Mouse (Mus musculus) cortical plate, adult 2 months (tissue): Measurements from ENCODE around the gene Col2a1.

Experiments
- CTCF ChIP-seq: fragments of 200-500 bp; IDR thresholded peaks from 2 replicates; pipeline ENCODE4 v1.5.1; 2011; ENCODE audit warnings: mild to moderate bottlenecking, control low read depth, low read length; ENCODE audit not compliant: insufficient read depth; ENCODE audit errors: extremely low read depth
- POLR2A ChIP-seq: fragments of 200-500 bp; IDR thresholded peaks from 2 replicates; pipeline ENCODE4 v1.6.1; 2011; ENCODE audit warnings: mild to moderate bottlenecking, low read length, control low read depth; ENCODE audit not compliant: insufficient read depth; ENCODE audit errors: extremely low read depth

DNA sequence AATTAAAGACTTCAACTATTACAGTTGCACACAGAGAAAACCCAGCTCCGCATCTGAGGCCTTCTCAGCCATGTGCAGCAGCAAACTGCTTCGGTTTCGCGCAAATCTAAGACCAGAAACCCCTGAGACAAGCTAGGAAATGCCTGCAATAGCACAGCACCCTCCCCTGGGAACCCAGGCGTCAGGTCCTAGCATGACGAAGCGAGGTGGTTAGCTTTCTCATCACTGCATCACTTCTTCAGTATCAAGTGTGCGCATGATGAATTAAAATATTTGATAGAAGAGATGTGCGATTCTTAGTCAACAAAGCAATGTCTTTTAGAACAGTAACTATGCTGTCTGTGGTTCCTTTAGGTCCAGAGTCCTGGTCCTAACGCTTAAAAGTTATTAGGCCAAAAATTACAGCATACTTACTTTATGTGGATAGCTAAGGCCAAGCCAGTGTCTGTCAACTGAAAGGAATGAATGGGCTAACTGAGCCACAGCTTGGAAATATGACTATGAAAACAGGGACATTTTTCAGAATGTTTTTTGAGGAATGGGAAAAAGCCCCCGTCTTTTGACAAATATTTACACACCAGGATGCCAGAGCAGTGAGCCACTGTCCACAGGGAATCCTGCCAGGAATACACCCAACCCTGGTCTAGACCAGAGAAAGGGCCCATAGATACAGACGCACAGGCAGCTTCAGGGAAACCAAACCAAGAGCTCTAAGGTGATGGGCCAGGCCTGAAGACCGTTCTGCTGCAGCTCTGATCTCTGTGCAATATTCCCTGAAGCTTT lies 44.6 kb upstream of the Col2a1 start:
- TF ChIP-seq CTCF, result no peak
- TF ChIP-seq POLR2A, result no peak
